8 mouse cellular contexts compared by ENCODE assay signal in the genomic region with DNA sequence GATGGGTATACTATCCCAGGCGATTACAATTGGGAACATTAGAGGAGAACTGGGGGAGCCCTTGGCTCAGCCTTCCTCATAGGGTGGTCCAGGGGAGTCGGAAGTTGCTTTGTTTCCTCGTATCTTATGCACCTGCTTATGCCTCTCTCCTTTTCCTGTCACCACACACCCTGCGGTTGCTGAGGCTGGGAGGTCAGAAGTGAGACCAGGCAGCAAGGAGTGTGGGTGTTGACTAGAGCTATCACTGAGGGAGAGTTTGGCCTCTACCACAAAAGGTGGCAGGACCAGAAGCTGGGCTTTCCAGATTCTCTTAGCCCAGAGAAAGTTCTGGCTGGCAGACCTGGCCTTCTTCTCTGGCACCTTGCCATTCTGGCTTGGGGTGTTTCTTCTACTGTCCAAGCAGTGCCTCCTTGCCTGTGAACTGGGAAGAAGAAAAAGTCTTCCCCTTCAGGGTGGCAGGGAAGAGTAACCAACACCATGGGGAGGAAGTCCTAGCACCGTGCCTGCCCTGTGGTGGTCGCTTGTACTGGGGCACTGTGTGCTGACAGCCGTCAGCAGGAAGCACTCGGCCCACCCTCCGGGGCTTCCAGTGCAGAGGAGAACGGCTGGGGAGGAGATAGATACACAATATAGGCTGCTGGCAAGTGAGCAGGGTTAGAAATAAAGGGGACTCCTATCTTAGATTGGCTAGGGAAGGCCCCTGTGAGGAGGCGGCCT. TPM values are rescaled to one million over a fixed set of nuclear protein-coding genes. Genes with fewer than 3 reads are reported as not detected.
A peak's percentile ranks its signal among the peaks of the same experiment; 100 is the strongest.
DNase-seq lines count a peak whose midpoint lies in the region; ATAC-seq lines count a peak whose summit lies in the region.

No protein-coding gene starts in this region.

- ATAC-seq in CD4-positive, CD25-positive, alpha-beta regulatory T cell, adult 4 months = no peak
- peak; percentile 36 for ATAC-seq in activated CD4-positive, CD25-positive, alpha-beta regulatory T cell, adult 4 months

- peak; percentile 34 for DNase-seq in CD4-positive, CD25-positive, alpha-beta regulatory T cell, adult 2 months (ENCODE audit: low read depth, low spot score)
- DNase-seq in kidney, adult 9 months = peak; percentile 58
- no peak for DNase-seq in kidney, adult 11 months
- DNase-seq in gastrocnemius, postnatal 25 days = peak; percentile 59
- no peak for DNase-seq in ovary, adult 18-20 months (ENCODE audit: low spot score)
- DNase-seq in retina, postnatal 1 day = no peak

RNA-seq across cellular contexts. Expression of gene Pptc7, which starts 33.3 kb away (rescaled TPM):
- 10 to 100 TPM; 17.8 to 18.7 TPM for polyA plus RNA-seq in CD4-positive, CD25-positive, alpha-beta regulatory T cell, adult 4 months (2017; shearing (Covaris generic))
- polyA plus RNA-seq in activated CD4-positive, CD25-positive, alpha-beta regulatory T cell, adult 4 months (2017; shearing (Covaris generic)) = 10 to 100 TPM; 13.5 to 14.8 TPM
- 10 to 100 TPM; 78.9 to 87.0 TPM for total RNA-seq in gastrocnemius, postnatal 25 days (2021)

RNA-seq across cellular contexts. Expression of gene Rad9b, which starts 36.5 kb away (rescaled TPM):
- polyA plus RNA-seq in CD4-positive, CD25-positive, alpha-beta regulatory T cell, adult 4 months (2017; shearing (Covaris generic)) = 10 to 100 TPM; 13.6 to 17.0 TPM
- polyA plus RNA-seq in activated CD4-positive, CD25-positive, alpha-beta regulatory T cell, adult 4 months (2017; shearing (Covaris generic)) = 10 to 100 TPM in 1 of 2 experiments, 1 to 10 TPM in 1; 6.6 to 14.1 TPM
- under 1 TPM; 0.23 to 0.35 TPM for total RNA-seq in gastrocnemius, postnatal 25 days (2021)

RNA-seq across cellular contexts. Expression of gene Vps29, which starts 36.7 kb away (rescaled TPM):
- polyA plus RNA-seq in CD4-positive, CD25-positive, alpha-beta regulatory T cell, adult 4 months (2017; shearing (Covaris generic)) = 100 to 1,000 TPM; 193 to 203 TPM
- 100 to 1,000 TPM; 248 to 259 TPM for polyA plus RNA-seq in activated CD4-positive, CD25-positive, alpha-beta regulatory T cell, adult 4 months (2017; shearing (Covaris generic))
- total RNA-seq in gastrocnemius, postnatal 25 days (2021) = 10 to 100 TPM; 38.2 to 39.6 TPM

RNA-seq across cellular contexts. Expression of gene Tctn1, which starts 53.2 kb away (rescaled TPM):
- polyA plus RNA-seq in CD4-positive, CD25-positive, alpha-beta regulatory T cell, adult 4 months (2017; shearing (Covaris generic)) = 1 to 10 TPM; 1.1 to 2.0 TPM
- polyA plus RNA-seq in activated CD4-positive, CD25-positive, alpha-beta regulatory T cell, adult 4 months (2017; shearing (Covaris generic)) = under 1 TPM; 0.75 to 0.96 TPM
- 1 to 10 TPM; 1.9 to 2.2 TPM for total RNA-seq in gastrocnemius, postnatal 25 days (2021)

RNA-seq across cellular contexts. Expression of gene Gpn3, which starts 54.2 kb away (rescaled TPM):
- polyA plus RNA-seq in CD4-positive, CD25-positive, alpha-beta regulatory T cell, adult 4 months (2017; shearing (Covaris generic)) = 10 to 100 TPM; 56.9 to 67.7 TPM
- polyA plus RNA-seq in activated CD4-positive, CD25-positive, alpha-beta regulatory T cell, adult 4 months (2017; shearing (Covaris generic)) = 10 to 100 TPM; 46.7 to 63.3 TPM
- total RNA-seq in gastrocnemius, postnatal 25 days (2021) = 10 to 100 TPM; 20.4 to 21.4 TPM

Comparison
In these comparisons a context has a peak if more than half of its experiments do, and no peak if none do; other contexts are left out.
1. DNase-seq: peak in CD4-positive, CD25-positive, alpha-beta regulatory T cell, adult 2 months (single experiment), kidney, adult 9 months (single experiment) and gastrocnemius, postnatal 25 days (single experiment); none in kidney, adult 11 months (single experiment), ovary, adult 18-20 months (single experiment) and retina, postnatal 1 day (single experiment).